Mouse (Mus musculus) splenic B cell, adult 2 months (primary cell): Measurements from ENCODE around the gene Gm11037.

Source experiments
- DNase-seq: peaks from one replicate; pipeline ENCODE4 v3.0.0-alpha.2; 2011; ENCODE audit warnings: low read depth, low spot score
- H3K27me3 ChIP-seq: 2 replicates; pipeline ENCODE4 v1.6.1; 2012; ENCODE audit warnings: mild to moderate bottlenecking, low read length, moderate library complexity, mixed read lengths; ENCODE audit not compliant: control insufficient read depth, poor library complexity, insufficient read depth, severe bottlenecking
- H3K36me3 ChIP-seq: 2 replicates; pipeline ENCODE4 v1.6.1; 2012; ENCODE audit warnings: mild to moderate bottlenecking, low read length, moderate library complexity, mixed read lengths; ENCODE audit not compliant: control insufficient read depth, poor library complexity, insufficient read depth, severe bottlenecking

Gene Gm11037

GRCm38 (mm10) chr2:131124166-131124565, 9.1 kb upstream of the Gm11037 start:
- H3K36me3 ChIP-seq, result no peaks in the 10 kb centered on the region
- H3K27me3 ChIP-seq, result no peaks in the 10 kb centered on the region
- no peak for DNase-seq

- no peak for DNase-seq
- Histone ChIP-seq H3K27me3 (no peaks in the 10 kb centered on the region), H3K36me3 (no peaks in the 10 kb centered on the region)
These were observed 7.9 kb upstream of the Gm11037 start for GRCm38 (mm10) chr2:131125157-131125963.

- Histone ChIP-seq H3K27me3 (no peaks in the 10 kb centered on the region), H3K36me3 (no peaks in the 10 kb centered on the region)
- DNase-seq, result no peak
These were observed 7.1 kb upstream of the Gm11037 start for GRCm38 (mm10) chr2:131125964-131126815.

- no peaks in the 10 kb centered on the region for H3K36me3 ChIP-seq
- no peaks in the 10 kb centered on the region for H3K27me3 ChIP-seq
- peak; percentile 24 for DNase-seq
These were observed 6.1 kb upstream of the Gm11037 start, which contains the start of gene Hspa12b for GRCm38 (mm10) chr2:131127161-131127730. TSS of gene Hspa12b (plus strand) at chr2:131127280.

- no peak for DNase-seq
- Histone ChIP-seq H3K27me3 (no peaks in the 10 kb centered on the region), H3K36me3 (no peaks in the 10 kb centered on the region)
These were observed 5.1 kb upstream of the Gm11037 start for GRCm38 (mm10) chr2:131128211-131128610.

- Histone ChIP-seq H3K27me3 (no peaks in the 10 kb centered on the region), H3K36me3 (no peaks in the 10 kb centered on the region)
- no peak for DNase-seq
These were observed 4.6 kb upstream of the Gm11037 start for GRCm38 (mm10) chr2:131128636-131129157.

- Histone ChIP-seq H3K36me3 (no peaks in the 10 kb centered on the region), H3K27me3 (no peaks in the 10 kb centered on the region)
- DNase-seq, result no peak
These were observed 3.5 kb upstream of the Gm11037 start for GRCm38 (mm10) chr2:131129836-131130235.

- H3K36me3 ChIP-seq, result no peaks in the 10 kb centered on the region
- H3K27me3 ChIP-seq, result no peaks in the 10 kb centered on the region
- DNase-seq, result no peak
These were observed 2.4 kb upstream of the Gm11037 start for GRCm38 (mm10) chr2:131130849-131131248.

GRCm38 (mm10) chr2:131132111-131132888, 997 bp upstream of the Gm11037 start:
- H3K36me3 ChIP-seq, result no peaks in the 10 kb centered on the region
- no peaks in the 10 kb centered on the region for H3K27me3 ChIP-seq
- DNase-seq, result no peak

GRCm38 (mm10) chr2:131134381-131134780, 1.1 kb downstream of the Gm11037 start:
- Histone ChIP-seq H3K36me3 (no peaks in the 10 kb centered on the region), H3K27me3 (no peaks in the 10 kb centered on the region)
- no peak for DNase-seq

- DNase-seq, result no peak
- no peaks in the 10 kb centered on the region for H3K27me3 ChIP-seq
- no peaks in the 10 kb centered on the region for H3K36me3 ChIP-seq
These were observed 1.6 kb downstream of the Gm11037 start for GRCm38 (mm10) chr2:131134826-131135400.

GRCm38 (mm10) chr2:131135521-131136139, 2.3 kb downstream of the Gm11037 start:
- DNase-seq, result no peak
- no peaks in the 10 kb centered on the region for H3K27me3 ChIP-seq
- H3K36me3 ChIP-seq, result no peaks in the 10 kb centered on the region

- Histone ChIP-seq H3K36me3 (no peaks in the 10 kb centered on the region), H3K27me3 (no peaks in the 10 kb centered on the region)
- no peak for DNase-seq
These were observed 5.0 kb downstream of the Gm11037 start for GRCm38 (mm10) chr2:131138296-131138695.
